Mouse (Mus musculus): ENCODE measurements around the gene Grm7.

Gene Grm7

GRCm38 (mm10) chr6:110645411-110646361, at the start of gene Grm7:
Gene Grm7, plus strand, starts transcription at chr6:110645581.
- peak; percentile 39 to 51 for DNase-seq (ENCODE audit: low spot score in 2 of 2)

- peak; percentile 17 to 26 for DNase-seq (ENCODE audit: low spot score in 2 of 2)
Measured at GRCm38 (mm10) chr6:110645041-110645410, 355 bp upstream of the Grm7 start.

GRCm38 (mm10) chr6:110646901-110647300, 1.5 kb downstream of the Grm7 start:
- peak; percentile 18 to 41 for DNase-seq (ENCODE audit: low spot score in 2 of 2)

- no peak for DNase-seq (ENCODE audit: low spot score in 2 of 2)
Measured at GRCm38 (mm10) chr6:110649227-110649626, 3.8 kb downstream of the Grm7 start.

GRCm38 (mm10) chr6:110653361-110654001, 8.1 kb downstream of the Grm7 start:
- no peak for DNase-seq (ENCODE audit: low spot score in 2 of 2)

GRCm38 (mm10) chr6:110664436-110664835, 19.1 kb downstream of the Grm7 start:
- no peak for DNase-seq (ENCODE audit: low spot score in 2 of 2)

GRCm38 (mm10) chr6:110668447-110668846, 23.1 kb downstream of the Grm7 start:
- no peak for DNase-seq (ENCODE audit: low spot score in 2 of 2)

- no peak for DNase-seq (ENCODE audit: low spot score in 2 of 2)
Measured at GRCm38 (mm10) chr6:110690954-110691353, 45.6 kb downstream of the Grm7 start.

- DNase-seq (ENCODE audit: low spot score in 2 of 2) = no peak
Measured at GRCm38 (mm10) chr6:110709763-110710162, 64.4 kb downstream of the Grm7 start.

- no peak for DNase-seq (ENCODE audit: low spot score in 2 of 2)
Measured at GRCm38 (mm10) chr6:110714943-110715342, 69.6 kb downstream of the Grm7 start.

- no peak for DNase-seq (ENCODE audit: low spot score in 2 of 2)
Measured at GRCm38 (mm10) chr6:110723371-110723770, 78.0 kb downstream of the Grm7 start.

GRCm38 (mm10) chr6:110733914-110734313, 88.5 kb downstream of the Grm7 start:
- no peak for DNase-seq (ENCODE audit: low spot score in 2 of 2)

GRCm38 (mm10) chr6:110743981-110744670, 98.7 kb downstream of the Grm7 start:
- DNase-seq (ENCODE audit: low spot score in 2 of 2) = no peak

GRCm38 (mm10) chr6:110755921-110756320, 110.5 kb downstream of the Grm7 start:
- no peak for DNase-seq (ENCODE audit: low spot score in 2 of 2)

GRCm38 (mm10) chr6:110769588-110769987, 124.2 kb downstream of the Grm7 start:
- no peak for DNase-seq (ENCODE audit: low spot score in 2 of 2)

- DNase-seq (ENCODE audit: low spot score in 2 of 2) = no peak
Measured at GRCm38 (mm10) chr6:110772652-110773051, 127.3 kb downstream of the Grm7 start.

GRCm38 (mm10) chr6:110776046-110776445, 130.7 kb downstream of the Grm7 start:
- DNase-seq (ENCODE audit: low spot score in 2 of 2) = no peak

GRCm38 (mm10) chr6:110785497-110785928, 140.1 kb downstream of the Grm7 start:
- DNase-seq (ENCODE audit: low spot score in 2 of 2) = no peak

GRCm38 (mm10) chr6:110792696-110793095, 147.3 kb downstream of the Grm7 start:
- no peak for DNase-seq (ENCODE audit: low spot score in 2 of 2)

GRCm38 (mm10) chr6:110807481-110807880, 162.1 kb downstream of the Grm7 start:
- no peak for DNase-seq (ENCODE audit: low spot score in 2 of 2)

GRCm38 (mm10) chr6:110812214-110812613, 166.8 kb downstream of the Grm7 start:
- DNase-seq (ENCODE audit: low spot score in 2 of 2) = no peak

GRCm38 (mm10) chr6:110818236-110818635, 172.9 kb downstream of the Grm7 start:
- no peak for DNase-seq (ENCODE audit: low spot score in 2 of 2)
